Mouse (Mus musculus) cerebellum, adult 18-20 months (tissue): ENCODE results near the gene Poc1b.

Experiments
- DNase-seq, 2 experiments: peaks; one replicate each; pipeline ENCODE4 v3.0.0; 2021

Poc1b gene

DNA sequence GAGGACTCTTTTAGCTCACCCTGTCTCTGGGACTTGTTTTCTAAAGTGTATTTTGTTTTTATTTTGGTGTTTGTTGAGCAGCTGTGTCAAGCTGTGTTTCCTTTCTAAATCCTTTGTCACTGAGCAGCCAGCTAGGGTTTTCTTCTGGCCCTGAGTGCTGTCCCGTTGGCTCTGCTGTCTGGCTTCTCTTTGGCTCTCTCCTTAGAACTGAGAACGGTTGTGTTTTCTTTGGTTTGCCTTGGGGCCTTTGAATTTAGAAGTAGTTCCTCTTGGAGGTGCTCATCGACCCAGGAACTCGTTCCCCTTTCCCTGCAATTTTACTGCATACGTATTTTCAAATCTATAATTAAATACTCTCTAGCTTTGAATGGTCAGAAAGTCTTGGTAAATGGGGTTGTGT lies 56.2 kb downstream of the Poc1b start:
- no peak for DNase-seq

DNA sequence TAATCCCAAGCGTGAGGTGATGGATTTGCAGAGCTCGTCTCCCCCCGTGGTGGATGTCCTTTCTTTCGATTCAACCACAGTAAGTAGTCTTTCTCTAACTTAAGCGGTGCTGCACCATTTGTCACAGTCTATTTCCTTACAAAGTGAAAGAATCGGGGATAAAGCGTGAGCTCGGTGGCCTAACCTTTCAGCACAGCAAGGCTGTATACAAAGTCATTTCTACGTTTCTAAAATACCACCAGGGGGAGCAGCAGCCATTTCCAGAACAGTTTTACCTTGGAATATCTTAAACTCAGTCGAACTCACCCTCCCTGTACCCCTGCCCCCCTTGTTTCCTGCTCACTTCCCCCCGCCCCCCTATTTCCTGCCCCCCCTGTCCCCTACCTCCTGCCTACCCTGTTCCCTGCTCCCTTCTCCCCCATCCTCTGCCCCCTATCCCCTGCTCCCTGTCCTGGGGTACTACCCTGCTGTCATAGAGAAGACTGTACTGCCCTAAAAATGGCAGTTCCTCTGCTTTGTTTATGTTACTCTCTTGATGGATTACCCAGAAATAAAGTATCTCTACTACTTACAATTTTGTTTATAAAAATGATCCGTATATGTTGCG lies 58.1 kb downstream of the Poc1b start:
- DNase-seq = peak; percentile 26

DNA sequence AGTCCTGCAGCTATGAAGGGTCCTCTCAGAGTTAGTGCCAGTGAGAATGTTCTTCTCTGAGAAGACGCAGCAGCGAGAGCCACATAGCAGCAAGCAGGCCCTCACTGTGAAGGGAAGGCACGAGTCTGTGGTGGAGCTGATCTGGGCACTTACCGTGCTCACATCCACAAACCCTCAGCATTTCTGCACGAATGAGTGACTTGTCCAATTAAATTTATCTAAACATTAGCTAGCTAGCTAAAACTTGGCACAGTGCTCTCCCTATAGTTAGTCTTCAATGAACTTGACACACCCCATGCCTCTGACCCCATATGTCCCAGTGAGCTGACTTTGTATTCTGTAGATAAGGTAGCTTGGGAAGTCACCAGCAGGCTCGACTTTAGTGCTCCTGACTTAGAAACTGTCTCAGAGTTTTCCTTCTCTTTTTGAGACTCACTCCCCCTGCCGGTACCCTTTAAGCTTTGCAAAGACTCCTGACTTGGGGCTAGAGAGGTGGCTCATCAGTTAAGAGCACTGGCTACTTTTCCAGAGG lies 59.0 kb downstream of the Poc1b start:
- no peak for DNase-seq

DNA sequence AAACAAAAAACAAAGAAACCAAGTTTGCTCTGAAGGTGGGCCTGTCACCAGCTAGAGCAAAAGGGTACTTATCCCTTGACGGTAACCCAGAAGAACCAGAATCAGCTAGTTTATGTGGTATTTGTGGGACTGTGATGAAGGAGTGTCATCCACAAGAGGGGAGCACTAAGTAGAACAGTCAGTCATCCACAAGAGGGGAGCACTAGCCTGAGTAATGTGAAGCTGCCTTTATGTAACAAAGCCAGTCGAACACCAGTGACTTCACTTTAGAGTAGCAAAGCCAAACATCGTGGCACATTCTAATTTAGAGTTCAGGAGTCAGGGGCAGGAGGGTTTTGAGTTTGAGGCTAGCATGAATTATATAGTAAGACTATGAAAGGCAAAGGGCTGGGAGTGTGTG lies 59.6 kb downstream of the Poc1b start:
- no peak for DNase-seq

DNA sequence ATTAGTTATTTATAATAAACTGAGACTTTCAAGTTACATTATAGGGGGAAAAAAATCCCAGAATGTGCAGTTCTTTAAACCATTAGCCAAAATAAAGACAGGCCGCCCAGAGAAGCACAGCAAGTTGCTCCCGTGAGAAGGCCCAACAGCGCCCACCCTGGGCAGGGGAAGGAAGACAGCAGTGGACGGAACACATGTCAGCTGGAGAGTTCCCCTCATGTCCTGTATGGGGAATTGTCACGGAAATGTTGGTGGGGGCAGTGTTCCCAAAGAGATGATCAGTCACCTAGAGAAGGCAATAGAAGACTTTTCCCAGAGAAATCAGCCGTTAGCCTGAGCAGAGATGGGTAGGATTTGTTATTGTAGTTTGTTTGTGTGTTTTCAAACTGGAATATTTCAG lies 61.6 kb downstream of the Poc1b start:
- DNase-seq = no peak

DNA sequence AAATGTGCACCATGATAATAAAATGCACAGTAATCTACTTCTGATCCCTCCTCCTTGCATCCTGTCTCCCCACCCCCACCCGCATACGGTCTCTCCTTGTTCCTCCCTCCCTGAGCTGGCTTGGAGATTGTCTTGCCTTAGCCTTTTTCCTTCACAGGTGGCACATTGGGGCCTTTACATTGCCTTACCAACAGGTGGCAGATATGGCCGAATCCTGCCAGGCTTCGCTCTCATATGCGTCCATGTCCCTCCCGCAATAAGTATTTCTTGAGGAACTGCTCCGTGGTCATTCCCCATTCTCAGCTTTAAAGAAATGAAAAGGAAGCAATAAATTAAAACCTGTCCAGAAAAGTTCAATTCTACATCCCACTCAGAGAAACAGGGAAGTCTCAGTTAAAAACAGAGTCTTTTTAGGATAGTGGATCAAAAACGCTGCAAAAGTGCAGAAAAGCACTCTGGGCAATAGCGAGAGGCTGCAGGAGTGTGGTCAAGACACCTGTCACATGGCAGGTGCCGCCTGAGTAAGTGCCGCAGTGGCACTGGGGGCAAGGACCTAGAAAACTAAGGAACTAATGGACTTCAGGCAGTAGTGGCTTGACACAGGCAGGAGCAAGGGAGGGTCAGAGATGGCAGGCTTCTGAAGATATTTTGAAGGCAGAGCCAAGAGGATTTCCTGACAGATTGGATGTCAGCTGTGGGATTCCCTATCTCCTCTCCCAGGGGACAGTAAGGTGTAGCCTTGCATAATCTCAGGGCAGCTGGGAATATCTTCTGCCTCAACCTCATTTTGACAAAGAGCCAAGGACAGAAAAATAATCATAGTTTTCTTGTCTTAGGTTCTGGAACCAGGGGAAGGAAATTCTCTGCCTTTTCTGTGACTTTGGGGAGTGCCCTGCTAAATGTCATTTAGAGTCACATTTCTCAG lies 62.3 kb downstream of the Poc1b start:
- DNase-seq = peak; percentile 22 to 37

DNA sequence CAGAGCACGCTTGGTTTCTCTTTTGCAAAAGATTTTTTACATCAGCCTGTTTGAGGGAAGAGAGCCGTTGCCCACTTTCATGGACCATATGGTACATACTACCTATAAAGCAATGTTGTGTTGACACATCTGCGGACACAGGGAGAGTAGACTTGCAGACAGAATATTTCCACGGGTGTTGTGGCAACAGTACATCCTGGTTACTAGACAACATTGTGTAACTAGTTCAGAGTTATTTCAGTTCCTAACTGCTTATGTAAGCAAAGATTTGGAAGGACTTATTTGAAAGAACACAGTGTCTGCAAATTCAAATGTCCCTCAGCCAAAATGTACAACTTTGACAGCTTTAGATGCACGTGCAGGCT lies 62.9 kb downstream of the Poc1b start:
- DNase-seq = no peak

DNA sequence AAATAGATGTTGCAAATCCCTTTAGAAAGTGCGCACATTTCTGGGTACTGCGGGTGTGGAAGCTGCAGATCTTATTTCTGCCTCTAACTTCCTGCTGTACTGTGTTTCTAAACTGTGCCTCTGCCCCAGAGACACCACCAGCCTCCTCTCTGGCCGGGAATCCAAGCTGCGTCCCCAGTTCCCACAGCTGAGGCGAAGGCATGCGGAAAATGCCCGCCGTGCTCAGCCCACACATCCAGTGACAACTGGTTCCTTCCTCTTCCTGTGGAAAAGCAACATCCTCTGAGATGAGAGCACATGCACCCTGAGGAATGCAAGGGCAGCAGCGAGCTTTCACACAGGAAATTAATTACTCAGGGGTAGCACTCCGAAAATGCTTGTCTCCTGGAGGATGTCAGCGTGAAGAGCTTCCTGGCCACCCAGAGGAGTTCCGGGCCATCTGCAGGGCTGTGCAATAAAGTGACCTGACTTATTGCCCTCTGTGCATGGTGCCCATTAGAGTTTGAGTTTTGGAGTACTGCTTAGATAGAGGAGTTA lies 65.2 kb downstream of the Poc1b start:
- DNase-seq = no peak

DNA sequence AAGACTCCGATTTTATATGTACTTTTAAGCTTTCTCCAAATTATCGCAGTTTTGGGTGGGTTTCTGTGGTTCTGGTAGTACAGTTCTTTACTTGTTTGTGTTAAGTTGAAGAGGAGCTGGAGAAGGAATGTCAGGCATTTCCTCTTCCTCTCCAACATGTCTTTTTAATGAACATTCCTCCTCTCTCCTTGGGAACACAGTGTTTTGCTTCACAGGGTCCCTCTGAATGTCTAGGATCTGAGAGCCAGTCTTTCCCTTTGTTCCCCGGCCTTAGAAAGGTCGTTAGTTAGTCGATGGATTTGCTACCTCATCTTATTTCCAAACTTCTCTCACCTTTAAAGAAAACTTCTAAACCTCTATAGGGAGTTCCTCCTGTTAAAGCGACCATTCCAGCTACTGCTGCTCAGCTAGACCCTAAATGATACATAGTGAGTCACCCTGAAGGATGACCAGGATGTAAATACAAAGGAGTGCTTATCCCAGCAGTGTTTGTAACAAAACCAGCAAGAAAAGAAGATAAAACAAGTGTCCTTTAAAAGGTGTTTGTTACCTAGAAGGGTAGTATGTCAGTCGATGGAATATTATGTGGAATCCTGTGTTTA lies 66.2 kb downstream of the Poc1b start:
- no peak for DNase-seq

DNA sequence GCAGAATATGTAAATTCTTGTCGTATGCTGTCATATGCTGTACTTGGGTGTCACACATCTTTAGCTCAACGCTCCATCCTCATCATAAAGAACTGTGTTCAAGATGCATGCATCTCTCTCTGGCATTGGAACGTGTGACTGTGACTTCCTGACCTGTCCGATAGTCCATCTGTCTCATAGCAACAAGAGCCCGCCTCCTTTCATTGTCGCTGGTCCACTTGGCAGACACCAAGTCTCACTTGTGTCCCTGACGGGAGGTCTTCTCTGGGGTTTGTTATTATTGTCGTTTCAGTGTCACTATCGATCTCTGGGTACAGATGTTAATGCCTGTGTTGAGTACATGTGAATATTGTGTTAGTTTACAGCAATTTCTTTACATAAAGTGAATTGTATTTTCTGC lies 70.1 kb downstream of the Poc1b start:
- no peak for DNase-seq

DNA sequence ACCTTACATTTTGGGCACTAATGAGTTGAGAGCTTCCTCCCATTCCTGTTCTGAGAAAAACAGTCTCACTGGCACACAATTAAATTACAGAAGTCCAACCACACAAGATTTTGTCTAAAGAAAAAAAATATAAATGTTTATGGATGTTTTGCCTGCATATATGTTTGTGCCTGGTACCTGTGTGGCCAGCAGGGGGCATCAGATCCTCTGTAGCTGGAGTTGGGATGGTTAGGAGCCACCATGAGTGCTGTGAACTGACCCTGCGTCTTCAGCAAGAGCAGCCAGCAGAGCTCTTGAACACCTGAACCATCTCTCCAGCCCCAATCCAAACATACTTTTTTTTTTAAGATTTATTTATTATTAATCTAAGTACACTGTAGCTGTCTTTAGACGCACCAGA lies 71.3 kb downstream of the Poc1b start:
- DNase-seq = no peak

DNA sequence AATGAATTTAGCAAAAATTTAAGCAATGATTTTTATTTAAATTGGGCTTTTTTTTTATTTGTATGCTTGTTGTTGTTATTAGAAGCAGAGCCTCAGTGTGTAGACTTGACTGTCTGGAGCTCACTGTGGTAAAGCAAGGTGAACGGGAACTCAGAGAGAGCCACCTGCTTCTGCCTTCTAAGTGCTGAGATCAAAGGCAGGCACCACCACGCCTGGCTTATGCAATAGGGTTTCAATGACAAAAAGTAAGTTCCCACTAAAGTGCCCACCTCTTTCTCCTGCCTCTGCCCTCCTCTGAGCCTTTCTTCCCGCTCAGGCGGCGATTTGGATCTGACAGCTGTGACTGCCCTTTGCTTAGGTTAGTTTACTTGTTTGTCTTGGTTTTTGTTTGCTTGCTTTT lies 72.3 kb downstream of the Poc1b start:
- no peak for DNase-seq

DNA sequence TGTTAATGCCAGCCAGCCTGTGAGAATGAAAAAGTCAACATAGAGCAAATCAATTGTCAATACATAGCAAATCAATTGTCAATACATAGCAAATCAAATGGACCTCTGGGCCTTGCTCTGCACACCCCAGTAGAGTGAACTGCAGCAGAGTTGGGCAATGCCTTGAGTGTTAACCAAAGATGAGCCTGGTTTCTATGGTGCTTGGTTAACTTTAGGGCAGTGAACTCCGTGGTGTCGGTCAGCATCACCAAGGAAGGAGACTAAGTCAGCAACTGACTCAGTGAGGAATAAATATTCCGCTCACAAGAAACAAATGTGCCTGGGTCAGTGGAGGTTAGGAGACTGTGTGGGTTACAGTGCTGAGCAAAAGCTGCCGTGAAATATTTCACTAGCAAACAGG lies 72.7 kb downstream of the Poc1b start:
- no peak for DNase-seq

DNA sequence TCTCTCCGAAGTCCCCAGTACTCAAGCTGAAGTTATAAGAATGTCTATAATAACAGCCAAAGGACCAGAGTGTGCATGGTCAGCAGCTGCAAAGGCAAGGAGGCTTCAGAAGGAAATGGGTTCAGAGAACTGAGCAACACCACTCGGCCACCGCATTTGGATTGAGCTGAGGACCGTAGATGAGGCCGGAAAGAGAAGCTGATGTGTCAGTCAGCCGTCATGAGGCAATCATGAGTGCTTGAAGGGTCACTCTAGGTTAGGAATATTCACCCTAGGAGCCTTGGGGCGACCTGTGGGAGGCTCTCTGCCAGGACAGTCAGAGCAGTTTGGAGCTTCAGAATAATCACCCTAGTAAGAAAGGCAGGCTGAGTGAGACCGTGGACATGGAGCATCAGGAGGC lies 74.7 kb downstream of the Poc1b start:
- no peak for DNase-seq

DNA sequence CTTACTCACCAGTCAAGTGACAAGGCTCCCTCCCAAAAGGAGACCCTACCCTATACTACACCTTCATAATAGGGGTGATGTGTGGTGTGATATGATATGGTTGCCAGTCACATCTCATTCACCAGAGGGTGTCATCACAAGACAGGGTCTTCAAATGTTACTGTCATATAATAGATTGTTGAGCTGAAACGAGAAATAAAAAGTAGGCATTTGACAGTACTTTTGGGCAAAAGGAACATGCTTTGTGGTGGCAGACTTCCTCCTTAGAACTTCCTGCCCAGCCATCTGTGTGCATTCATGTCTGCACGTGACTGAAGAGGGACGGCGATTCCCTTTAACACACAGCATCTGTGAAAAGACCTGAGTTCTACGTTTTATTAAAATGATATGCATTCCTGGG lies 75.3 kb downstream of the Poc1b start:
- DNase-seq = no peak

DNA sequence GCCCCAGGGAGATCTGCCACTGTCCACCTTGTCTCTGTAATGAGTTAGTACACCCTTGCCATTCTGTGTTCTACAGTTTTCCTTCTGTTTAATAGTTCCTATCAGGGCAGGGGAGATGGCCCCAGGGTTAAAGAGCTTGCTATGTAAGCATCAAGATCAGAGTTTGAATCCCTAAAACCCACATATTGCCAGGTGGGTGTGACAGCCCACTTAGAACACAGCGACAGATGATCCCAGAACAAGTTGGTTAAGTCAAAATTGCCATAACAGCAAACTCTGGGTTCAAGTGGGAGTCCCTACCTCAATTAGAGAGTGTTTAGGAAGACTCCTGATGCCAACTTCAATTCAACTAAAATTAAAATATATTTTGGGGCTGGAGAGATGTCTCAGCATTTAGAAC lies 81.3 kb downstream of the Poc1b start:
- no peak for DNase-seq

DNA sequence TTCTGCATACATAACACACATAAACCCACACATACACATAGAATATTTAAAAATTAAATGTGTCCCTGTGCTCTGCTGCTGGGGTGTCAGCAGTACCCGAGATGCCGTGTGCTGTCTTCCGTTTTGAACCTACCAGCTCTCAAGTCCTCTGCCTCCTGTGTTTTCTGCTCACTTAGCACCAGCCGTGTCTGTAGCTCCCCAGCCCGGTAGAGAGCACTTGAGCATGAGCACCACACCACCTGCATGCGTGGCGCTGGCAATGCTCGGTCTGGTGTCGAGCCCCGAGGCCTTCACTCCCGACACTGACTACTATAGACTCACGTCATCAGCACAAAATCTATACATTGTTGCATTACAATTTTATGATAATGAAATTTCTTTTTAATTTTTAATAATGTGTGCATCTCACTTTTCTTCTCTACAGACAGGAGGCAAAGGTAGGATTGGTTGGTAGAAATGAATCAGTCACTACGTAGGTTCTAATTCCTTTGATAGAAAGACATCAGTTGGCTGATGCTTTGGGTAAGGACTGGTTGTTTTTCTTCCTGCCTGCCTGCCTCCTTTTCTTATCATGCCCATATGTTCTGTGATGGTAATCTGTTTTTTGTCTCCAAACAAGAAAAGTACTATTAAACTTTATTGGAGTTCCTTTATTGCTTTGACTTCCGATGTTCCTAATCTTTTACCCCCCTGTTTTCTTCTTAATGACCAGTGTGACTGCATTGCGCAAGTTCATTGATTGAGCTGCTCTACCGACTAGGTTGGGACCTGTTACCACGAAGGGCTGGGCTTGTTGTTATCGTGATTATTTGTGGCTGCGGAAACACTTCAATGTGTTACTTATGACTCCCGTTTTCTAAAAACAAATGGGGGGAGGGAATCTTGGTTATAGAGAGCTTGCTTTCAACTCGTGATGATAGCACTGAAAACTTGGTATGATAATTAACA lies 82.1 kb downstream of the Poc1b start:
- no peak for DNase-seq

DNA sequence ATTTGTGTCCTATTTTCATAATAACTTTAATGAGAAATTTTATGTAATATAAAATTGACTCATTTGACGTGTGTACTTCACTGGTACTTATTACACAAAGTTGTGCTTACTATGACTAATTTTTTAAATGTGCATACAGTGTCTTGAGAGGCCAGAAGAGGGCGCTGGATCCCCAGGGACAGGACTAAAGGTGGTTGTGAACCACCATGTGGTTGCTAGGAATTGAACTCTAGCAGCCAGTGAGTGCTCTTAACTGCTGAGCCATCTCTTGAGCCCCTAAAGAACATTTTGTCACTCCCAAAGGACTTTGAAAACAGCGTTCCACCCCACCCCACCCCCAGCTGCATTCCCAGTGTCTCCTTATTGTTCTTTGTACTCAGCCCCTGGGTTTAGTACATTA lies 84.0 kb downstream of the Poc1b start:
- DNase-seq = peak; percentile 31 to 50

DNA sequence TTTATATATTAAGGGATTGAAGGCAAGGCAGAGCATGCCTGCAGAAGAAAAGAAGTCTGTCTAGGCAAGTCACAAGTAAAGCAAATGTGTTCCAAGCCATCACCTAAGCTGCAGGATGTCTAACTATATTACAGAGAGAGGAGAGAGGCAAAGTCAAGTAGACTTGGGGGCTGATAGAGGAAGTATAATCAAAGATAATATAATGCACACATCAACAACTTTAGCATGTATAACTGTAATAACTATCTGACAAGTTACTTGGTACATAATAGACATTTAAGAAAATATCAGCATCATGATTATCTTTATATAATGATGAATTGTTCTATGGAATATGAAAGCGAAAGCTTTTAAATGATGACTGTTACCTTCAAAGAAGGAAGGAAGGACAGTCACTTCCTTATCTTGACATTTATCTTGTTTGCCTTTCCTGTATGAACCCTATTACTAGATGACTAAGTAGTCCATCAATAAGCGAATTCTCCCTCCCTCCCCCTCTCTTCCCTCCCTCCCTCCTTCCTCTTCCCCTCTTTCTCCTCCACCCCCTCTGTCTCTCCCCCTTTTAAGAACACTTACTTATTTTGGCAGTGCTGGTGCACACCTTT lies 87.7 kb downstream of the Poc1b start:
- no peak for DNase-seq

DNA sequence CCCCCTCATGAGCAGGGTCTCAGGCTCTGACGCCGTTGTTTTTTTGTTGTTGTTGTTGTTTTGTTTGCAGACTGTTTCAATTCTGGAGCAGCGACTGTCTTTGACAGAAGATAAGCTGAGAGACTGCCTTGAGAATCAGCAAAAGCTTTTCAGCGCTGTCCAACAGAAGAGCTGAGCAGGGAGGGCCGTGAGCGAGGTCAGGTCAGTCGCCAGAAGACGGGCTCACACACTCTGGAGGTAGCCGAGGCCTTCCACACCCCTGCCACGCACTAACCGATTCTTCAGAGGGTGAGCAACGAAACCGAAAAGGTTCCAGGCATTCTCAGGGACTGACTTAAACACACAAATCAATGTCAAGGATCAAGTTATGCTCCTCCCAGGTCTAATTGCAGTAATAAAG lies 89.7 kb downstream of the Poc1b start:
- no peak for DNase-seq

DNA sequence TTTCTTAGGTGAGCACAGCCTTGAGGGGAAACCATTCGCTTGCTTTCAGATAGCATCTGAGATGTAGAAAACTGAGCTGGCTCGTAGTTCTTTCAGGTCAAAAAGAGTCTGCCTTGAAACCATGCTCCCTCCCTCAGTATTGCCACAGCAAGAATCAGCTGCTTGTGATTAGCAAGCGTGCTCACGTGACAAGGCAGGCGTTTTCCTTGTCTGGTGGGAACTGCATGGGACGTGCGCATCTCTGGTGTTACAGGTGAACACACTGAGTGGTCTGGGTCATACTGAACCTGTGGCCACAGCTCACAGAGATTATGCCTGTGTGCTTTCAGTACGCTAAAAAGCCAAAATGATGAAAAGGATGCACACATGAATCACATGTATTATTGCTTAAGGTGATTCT lies 90.3 kb downstream of the Poc1b start:
- no peak for DNase-seq
